ENCODE assay signal across 8 mouse cellular contexts in the genomic region with DNA sequence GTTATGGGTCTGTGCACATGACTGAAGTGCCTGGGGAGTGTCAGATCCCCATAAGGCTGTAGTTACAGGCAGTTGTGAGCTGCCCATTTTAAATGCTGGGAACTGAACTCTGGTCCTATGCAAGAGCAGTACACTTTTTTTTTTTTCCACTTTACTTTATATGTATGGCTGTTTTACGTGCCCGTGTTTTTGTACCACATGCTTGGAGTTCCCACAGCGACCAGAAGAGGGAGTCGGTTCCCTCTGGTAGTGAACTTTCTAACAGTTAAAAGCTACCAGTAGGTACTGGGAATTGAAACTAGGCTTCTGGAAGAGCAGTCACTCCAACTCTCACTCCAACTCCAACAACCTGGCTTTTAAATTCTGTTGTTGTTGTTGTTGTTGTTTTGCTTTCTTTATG. TPM values are rescaled to one million over a fixed set of nuclear protein-coding genes. Genes with fewer than 3 reads are reported as not detected.
A peak's percentile ranks its signal among the peaks of the same experiment; 100 is the strongest.
DNase-seq lines count a peak whose midpoint lies in the region; ATAC-seq lines count a peak whose summit lies in the region.

No protein-coding gene starts in this region.

- 32% methylated on average over 4 of the region's 4 CpGs for WGBS in heart, embryonic 11.5 days (ENCODE audit: insufficient replicate concordance)
- 39% methylated on average over 4 of the region's 4 CpGs for WGBS in midbrain, embryonic 13.5 days
- WGBS in stomach, embryonic 16.5 days, result 29% methylated on average over 4 of the region's 4 CpGs

- peak; percentile 68 for DNase-seq in testis, postnatal 10 days (ENCODE audit: low spot score)
- no peak for DNase-seq in testis, postnatal 14 days (ENCODE audit: low spot score)
- DNase-seq in cerebellum, postnatal 36 days, result peak; percentile 51 to 59
- DNase-seq in kidney, postnatal 36 days, result peak; percentile 47 to 80

- peaks cover 12% of the 10 kb centered on the region for H3K4me1 ChIP-seq in heart, embryonic 11.5 days (ENCODE audit: control insufficient read depth, insufficient read depth, low read length)
- peaks cover 15% of the 10 kb centered on the region for H3K4me1 ChIP-seq in midbrain, embryonic 13.5 days (replicated peaks)
- peaks cover 8% of the 10 kb centered on the region for H3K4me1 ChIP-seq in stomach, embryonic 16.5 days (ENCODE audit: control insufficient read depth, insufficient read depth, low read length)

- H3K36me3 ChIP-seq in heart, embryonic 11.5 days (ENCODE audit: control insufficient read depth, insufficient read depth, low read length), result peaks cover 9% of the 10 kb centered on the region
- peaks cover 30% of the 10 kb centered on the region for H3K36me3 ChIP-seq in midbrain, embryonic 13.5 days
- H3K36me3 ChIP-seq in stomach, embryonic 16.5 days (ENCODE audit: control insufficient read depth, insufficient read depth, low read length), result no peaks in the 10 kb centered on the region

- H3K27ac ChIP-seq in heart, embryonic 11.5 days (ENCODE audit: low read depth, low read length), result no peak overlapping the region
- no peak overlapping the region for H3K27ac ChIP-seq in midbrain, embryonic 13.5 days
- no peak overlapping the region for H3K27ac ChIP-seq in stomach, embryonic 16.5 days (ENCODE audit: low read length)

- no peaks in the 10 kb centered on the region for H3K27me3 ChIP-seq in heart, embryonic 11.5 days (ENCODE audit: control insufficient read depth, insufficient read depth, low read length)
- no peaks in the 10 kb centered on the region for H3K27me3 ChIP-seq in midbrain, embryonic 13.5 days
- H3K27me3 ChIP-seq in stomach, embryonic 16.5 days (ENCODE audit: control insufficient read depth, insufficient read depth, low read length), result no peaks in the 10 kb centered on the region

- no peak for ATAC-seq in heart, embryonic 11.5 days (replicated peaks; ENCODE audit: insufficient number of reproducible peaks, low FRiP score, low TSS enrichment)
- peak; percentile 16; the same call in 1 of the 2 replicates for ATAC-seq in midbrain, embryonic 13.5 days
- ATAC-seq in stomach, embryonic 16.5 days (ENCODE audit: insufficient read depth, low FRiP score), result no peak
- no peak for ATAC-seq in frontal cortex, adult (ENCODE audit: low TSS enrichment)

- peak overlapping the region; percentile 90; the same call in 1 of the 2 replicates for H3K9ac ChIP-seq in heart, embryonic 11.5 days (ENCODE audit: low read depth, low read length)
- no peak overlapping the region for H3K9ac ChIP-seq in midbrain, embryonic 13.5 days (replicated peaks)
- H3K9ac ChIP-seq in stomach, embryonic 16.5 days (ENCODE audit: low read length), result no peak overlapping the region

- H3K4me3 ChIP-seq in heart, embryonic 11.5 days (ENCODE audit: low read depth, low read length), result peak overlapping the region; percentile 83; the same call in 1 of the 2 replicates
- H3K4me3 ChIP-seq in midbrain, embryonic 13.5 days (replicated peaks), result no peak overlapping the region
- no peak overlapping the region for H3K4me3 ChIP-seq in stomach, embryonic 16.5 days (replicated peaks; ENCODE audit: low read length)

- H3K9me3 ChIP-seq in heart, embryonic 11.5 days (replicated peaks; ENCODE audit: control insufficient read depth, low read length), result no peaks in the 10 kb centered on the region
- no peaks in the 10 kb centered on the region for H3K9me3 ChIP-seq in midbrain, embryonic 13.5 days
- H3K9me3 ChIP-seq in stomach, embryonic 16.5 days (replicated peaks; ENCODE audit: control insufficient read depth, low read length), result no peaks in the 10 kb centered on the region

- H3K4me2 ChIP-seq in heart, embryonic 11.5 days, result peak overlapping the region; percentile 87
- peak overlapping the region; percentile 89; the same call in 1 of the 2 replicates for H3K4me2 ChIP-seq in midbrain, embryonic 13.5 days (replicated peaks)
- H3K4me2 ChIP-seq in stomach, embryonic 16.5 days (ENCODE audit: low read depth, low read length), result peak overlapping the region; percentile 85; the same call in 1 of the 2 replicates

RNA-seq across cellular contexts. Expression of gene Uck1, which starts 0.7 kb away (rescaled TPM):
- polyA plus RNA-seq in heart, embryonic 11.5 days (2014; fragmentation: Nextera tagmentation; extraction: Ambion mirVana), result 42.1 and 44.3 TPM in 2 replicates
- polyA plus RNA-seq in midbrain, embryonic 13.5 days (2015; fragmentation: Nextera tagmentation; extraction: Ambion mirVana), result 85.5 and 87.2 TPM in 2 replicates
- polyA plus RNA-seq in stomach, embryonic 16.5 days (2015; fragmentation: Nextera tagmentation; extraction: Ambion mirVana), result 53.4 and 59.7 TPM in 2 replicates

RNA-seq across cellular contexts. Expression of gene Pomt1, which starts 24.2 kb away (rescaled TPM):
- polyA plus RNA-seq in heart, embryonic 11.5 days (2014; fragmentation: Nextera tagmentation; extraction: Ambion mirVana), result 12.9 and 15.3 TPM in 2 replicates
- 28.2 and 28.6 TPM in 2 replicates for polyA plus RNA-seq in midbrain, embryonic 13.5 days (2015; fragmentation: Nextera tagmentation; extraction: Ambion mirVana)
- 23.6 and 24.0 TPM in 2 replicates for polyA plus RNA-seq in stomach, embryonic 16.5 days (2015; fragmentation: Nextera tagmentation; extraction: Ambion mirVana)

RNA-seq across cellular contexts. Expression of gene Golga2, which starts 26.5 kb away (rescaled TPM):
- 20.5 and 26.8 TPM in 2 replicates for polyA plus RNA-seq in heart, embryonic 11.5 days (2014; fragmentation: Nextera tagmentation; extraction: Ambion mirVana)
- polyA plus RNA-seq in midbrain, embryonic 13.5 days (2015; fragmentation: Nextera tagmentation; extraction: Ambion mirVana), result 26.0 and 26.7 TPM in 2 replicates
- 24.6 TPM in 2 replicates for polyA plus RNA-seq in stomach, embryonic 16.5 days (2015; fragmentation: Nextera tagmentation; extraction: Ambion mirVana)

RNA-seq across cellular contexts. Expression of gene Swi5, which starts 27.2 kb away (rescaled TPM):
- polyA plus RNA-seq in heart, embryonic 11.5 days (2014; fragmentation: Nextera tagmentation; extraction: Ambion mirVana), result 125 and 339 TPM in 2 replicates
- polyA plus RNA-seq in midbrain, embryonic 13.5 days (2015; fragmentation: Nextera tagmentation; extraction: Ambion mirVana), result 454 and 469 TPM in 2 replicates
- polyA plus RNA-seq in stomach, embryonic 16.5 days (2015; fragmentation: Nextera tagmentation; extraction: Ambion mirVana), result 372 and 388 TPM in 2 replicates
